Mouse (Mus musculus): Measurements from ENCODE around the gene Ube2o.

DNA sequence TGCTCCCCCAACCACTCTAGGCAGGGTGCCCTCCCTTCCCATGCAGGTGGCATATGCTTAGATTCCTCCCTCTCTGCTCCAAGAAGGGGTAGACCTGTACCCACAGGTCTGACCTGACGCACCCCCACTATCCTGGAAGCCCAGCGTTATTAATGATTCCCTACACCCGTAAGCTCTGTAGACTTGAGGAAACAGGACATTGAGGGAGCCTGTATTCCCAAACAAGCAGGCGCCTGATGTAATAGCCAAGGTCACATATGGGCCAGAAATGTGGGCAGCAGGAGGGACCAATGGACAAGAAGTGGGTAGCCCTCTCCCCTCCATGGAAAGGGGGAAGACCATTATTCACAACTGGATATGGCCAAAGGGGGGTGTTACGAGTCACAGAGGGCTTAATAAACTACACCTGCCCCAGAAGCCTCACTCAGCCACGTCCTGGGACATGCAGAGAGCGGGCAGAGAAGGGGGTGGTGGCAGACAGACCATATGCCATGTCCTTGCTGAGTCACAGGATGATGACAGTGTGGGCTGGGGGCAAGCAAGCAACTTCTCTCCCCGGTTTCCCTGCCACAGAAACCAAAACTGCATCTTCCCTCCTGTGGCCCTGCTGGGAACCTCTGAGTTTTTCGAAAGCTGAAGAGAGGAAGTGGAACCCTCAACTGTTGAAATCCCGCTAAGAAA, 35.3 kb upstream of the Ube2o start:
- TF ChIP-seq CTCF (IDR thresholded peaks at IDR 0.05; ENCODE audit: control insufficient read depth, insufficient read depth, insufficient read length) (no peak), MYOG (IDR thresholded peaks at IDR 0.05; ENCODE audit: control insufficient read depth, extremely low read depth, insufficient read length) (no peak), MAX (IDR thresholded peaks at IDR 0.05) (no peak), MYOD1 (IDR thresholded peaks at IDR 0.05; ENCODE audit: control insufficient read depth, insufficient read length, low read depth) (peak; percentile 69), CEBPB (IDR thresholded peaks at IDR 0.05; ENCODE audit: low read depth) (no peak)
